Mouse (Mus musculus): ENCODE results near the gene Ift81.

DNA sequence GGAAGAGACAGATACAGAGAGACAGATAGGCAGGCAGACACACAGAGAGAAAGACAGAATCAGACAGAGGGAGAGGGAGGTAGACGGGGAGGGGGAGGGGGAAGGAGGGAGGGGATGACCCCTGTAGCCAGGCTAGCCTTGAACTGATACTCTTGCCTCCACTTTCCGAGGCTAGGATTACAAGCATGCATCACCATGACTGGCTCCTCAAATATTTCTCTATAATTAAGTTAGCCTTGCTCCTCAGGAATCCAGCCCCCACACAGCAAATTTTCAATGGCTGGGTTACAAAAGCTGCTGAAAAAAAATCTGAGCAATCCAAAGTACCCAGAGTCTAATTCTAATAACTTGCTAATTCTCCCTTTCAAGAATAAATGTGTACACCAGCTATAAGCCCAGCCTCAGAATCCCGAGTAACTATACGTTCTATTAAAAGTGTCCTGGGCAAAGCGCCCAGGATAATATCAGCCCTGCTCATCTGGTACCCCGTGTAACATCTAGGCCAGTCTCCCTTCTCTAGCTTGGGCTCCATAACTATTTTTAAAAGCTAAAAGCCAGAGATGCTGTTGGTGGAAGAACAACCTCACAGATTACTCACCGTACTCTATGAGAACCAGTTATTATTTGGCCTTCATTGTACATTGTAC lies 37.5 kb downstream of the Ift81 start:
- TF ChIP-seq CTCF (conservative IDR thresholded peaks at IDR 0.05; ENCODE audit: insufficient read depth, insufficient read length, low read depth, low read length) (no peak), POLR2A (IDR thresholded peaks at IDR 0.05; ENCODE audit: low read depth, low read length) (no peak)

Data from kidney, adult 2 months (tissue).